Mouse (Mus musculus) cerebellum, postnatal 4 days (tissue): Measurements from ENCODE around the gene Hps1.

Experiments
- DNase-seq, 2 experiments: peaks; one replicate each; pipeline ENCODE4 v3.0.0; 2022; ENCODE audit warnings: low spot score in 2 of 2, mixed read lengths in 1 of 2

The Hps1 gene

DNA sequence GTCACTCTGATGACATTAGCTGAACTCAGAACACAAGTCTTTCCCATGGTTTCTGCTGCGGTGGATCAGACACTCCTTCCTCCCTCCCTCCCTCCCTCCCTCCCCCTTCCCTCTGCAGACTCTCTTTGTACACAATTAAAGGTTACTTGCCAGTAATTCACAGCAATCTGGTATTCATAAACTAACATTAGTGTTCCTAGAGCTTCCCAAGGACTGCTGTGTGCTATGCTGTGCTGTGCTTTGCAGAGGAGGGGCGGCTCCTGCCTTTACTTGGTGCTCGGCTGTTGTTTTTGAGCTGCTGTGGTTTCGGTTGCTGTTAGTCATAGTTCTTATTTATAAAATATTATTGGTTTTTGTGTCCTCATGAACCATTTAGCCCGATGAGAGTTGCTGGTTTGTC is 62.1 kb downstream of the Hps1 start:
- DNase-seq = no peak

- no peak for DNase-seq
Observed at GRCm38 (mm10) chr19:42716507-42716906, 63.3 kb downstream of the Hps1 start.

DNA sequence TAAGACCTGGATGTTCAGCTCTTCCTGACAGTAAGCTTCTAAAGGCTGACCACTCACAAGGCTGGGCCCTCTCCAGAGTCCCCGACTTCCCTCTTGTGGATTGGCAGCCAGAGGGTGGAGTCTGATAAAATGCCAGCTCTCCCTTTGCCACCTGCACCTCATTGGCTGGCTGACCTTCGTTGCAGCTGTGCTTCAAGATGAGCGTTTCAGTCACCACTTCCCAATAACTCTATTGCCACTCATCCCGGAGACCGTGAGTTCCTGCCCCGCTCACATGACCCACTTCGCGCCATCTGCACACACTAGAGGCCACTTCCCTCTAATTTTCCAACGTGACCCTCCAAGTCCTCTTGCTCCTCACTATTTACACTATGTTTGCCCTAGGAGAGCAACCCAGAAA is 66.0 kb downstream of the Hps1 start:
- no peak for DNase-seq
